Mouse (Mus musculus): Measurements from ENCODE around the gene Bcas3. TPM values are rescaled to one million over a fixed set of nuclear protein-coding genes. Genes with fewer than 3 reads are reported as not detected.

Bcas3 gene
- 100 to 1,000 TPM in 11 of 26 experiments, 10 to 100 TPM in 15; 63.0 to 170 (median 95.4) TPM for total RNA-seq (2018; cell fraction: chromatin; rRNA removed)
- total RNA-seq (2018; cell fraction: cytosol; rRNA removed) = 10 to 100 TPM; 17.4 to 34.4 (median 25.3) TPM
- 100 to 1,000 TPM in 1 of 26 experiments, 10 to 100 TPM in 25; 23.7 to 121 (median 43.4) TPM for total RNA-seq (2018; cell fraction: nucleus; rRNA removed)
- polyA plus RNA-seq (2018) = 11.9 to 28.7 TPM (median 26.9 TPM) in 3 replicates

- Histone ChIP-seq H3K4me3 (ENCODE audit: inconsistent target) (peak within 1 kb of the TSS; percentile 83), H3K36me3 (ENCODE audit: inconsistent target) (no peaks in the 10 kb centered on the region), H3K27ac (peak within 1 kb of the TSS; percentile 37), H3K79me2 (ENCODE audit: inconsistent target) (no peaks in the 10 kb centered on the region)
- WGBS (ENCODE audit: missing documents) = 0% methylated on average over 47 of the region's 47 CpGs
These were observed at the start of gene Bcas3 for GRCm38 (mm10) chr11:85352539-85353380. Gene Bcas3, plus strand, starts transcription at chr11:85353167.

GRCm38 (mm10) chr11:85306577-85307260, 46.2 kb upstream of the Bcas3 start:
- peaks cover under 1% of the 10 kb centered on the region for H3K79me2 ChIP-seq (ENCODE audit: inconsistent target)
- no peak overlapping the region for H3K27ac ChIP-seq
- 76% methylated on average over 4 of the region's 4 CpGs for WGBS (ENCODE audit: missing documents)
- H3K36me3 ChIP-seq (ENCODE audit: inconsistent target) = no peaks in the 10 kb centered on the region
- no peak overlapping the region for H3K4me3 ChIP-seq (ENCODE audit: inconsistent target)

- peaks cover 22% of the 10 kb centered on the region for H3K79me2 ChIP-seq (ENCODE audit: inconsistent target)
- WGBS (ENCODE audit: missing documents) = 65% methylated on average over 2 of the region's 2 CpGs
- no peak overlapping the region for H3K27ac ChIP-seq
- H3K4me3 ChIP-seq (ENCODE audit: inconsistent target) = no peak overlapping the region
- H3K36me3 ChIP-seq (ENCODE audit: inconsistent target) = no peaks in the 10 kb centered on the region
These were observed 44.2 kb upstream of the Bcas3 start for GRCm38 (mm10) chr11:85308799-85309198.

GRCm38 (mm10) chr11:85310407-85310712, 42.6 kb upstream of the Bcas3 start:
- peaks cover 37% of the 10 kb centered on the region for H3K79me2 ChIP-seq (ENCODE audit: inconsistent target)
- H3K27ac ChIP-seq = peak overlapping the region; percentile 78
- H3K36me3 ChIP-seq (ENCODE audit: inconsistent target) = no peaks in the 10 kb centered on the region
- 2% methylated on average over 15 of the region's 15 CpGs for WGBS (ENCODE audit: missing documents)
- H3K4me3 ChIP-seq (ENCODE audit: inconsistent target) = peak overlapping the region; percentile 53

GRCm38 (mm10) chr11:85310713-85311574, 42.0 kb upstream of the Bcas3 start, which contains the start of gene Ppm1d:
Gene Ppm1d, plus strand, starts transcription at chr11:85311244.
- 1% methylated on average over 62 of the region's 78 CpGs for WGBS (ENCODE audit: missing documents)
- Histone ChIP-seq H3K79me2 (ENCODE audit: inconsistent target) (peaks cover 43% of the 10 kb centered on the region), H3K36me3 (ENCODE audit: inconsistent target) (no peaks in the 10 kb centered on the region), H3K4me3 (ENCODE audit: inconsistent target) (peak within 1 kb of the TSS; percentile 86), H3K27ac (peak within 1 kb of the TSS; percentile 78)

- under 1% methylated on average over 54 of the region's 56 CpGs for WGBS (ENCODE audit: missing documents)
- peaks cover 52% of the 10 kb centered on the region for H3K79me2 ChIP-seq (ENCODE audit: inconsistent target)
These were observed 41.1 kb upstream of the Bcas3 start for GRCm38 (mm10) chr11:85311645-85312490.

GRCm38 (mm10) chr11:85312818-85313217, 40.1 kb upstream of the Bcas3 start:
- Histone ChIP-seq H3K27ac (no peak overlapping the region), H3K79me2 (ENCODE audit: inconsistent target) (peaks cover 62% of the 10 kb centered on the region), H3K36me3 (ENCODE audit: inconsistent target) (no peaks in the 10 kb centered on the region), H3K4me3 (ENCODE audit: inconsistent target) (peak overlapping the region; percentile 86)
- 35% methylated on average over 2 of the region's 2 CpGs for WGBS (ENCODE audit: missing documents)

More at GRCm38 (mm10) chr11:85311645-85312490, 41.1 kb upstream of the Bcas3 start:
- Histone ChIP-seq H3K27ac (peak overlapping the region; percentile 37; the same call in 1 of the 2 replicates), H3K36me3 (ENCODE audit: inconsistent target) (no peaks in the 10 kb centered on the region), H3K4me3 (ENCODE audit: inconsistent target) (peak overlapping the region; percentile 86)

GRCm38 (mm10) chr11:85313361-85313760, 39.6 kb upstream of the Bcas3 start:
- Histone ChIP-seq H3K36me3 (ENCODE audit: inconsistent target) (no peaks in the 10 kb centered on the region), H3K79me2 (ENCODE audit: inconsistent target) (peaks cover 67% of the 10 kb centered on the region), H3K4me3 (ENCODE audit: inconsistent target) (no peak overlapping the region), H3K27ac (no peak overlapping the region)
- WGBS (ENCODE audit: missing documents) = 88% methylated on average over 3 of the region's 3 CpGs

- Histone ChIP-seq H3K36me3 (ENCODE audit: inconsistent target) (no peaks in the 10 kb centered on the region), H3K79me2 (ENCODE audit: inconsistent target) (peaks cover 83% of the 10 kb centered on the region), H3K4me3 (ENCODE audit: inconsistent target) (no peak overlapping the region), H3K27ac (no peak overlapping the region)
- 32% methylated on average over 9 of the region's 9 CpGs for WGBS (ENCODE audit: missing documents)
These were observed 29.2 kb upstream of the Bcas3 start for GRCm38 (mm10) chr11:85323567-85324330.

GRCm38 (mm10) chr11:85328717-85329116, 24.2 kb upstream of the Bcas3 start:
- Histone ChIP-seq H3K4me3 (ENCODE audit: inconsistent target) (no peak overlapping the region), H3K27ac (no peak overlapping the region), H3K79me2 (ENCODE audit: inconsistent target) (peaks cover 33% of the 10 kb centered on the region), H3K36me3 (ENCODE audit: inconsistent target) (peaks cover 21% of the 10 kb centered on the region; the same call in 1 of the 2 replicates)
- WGBS (ENCODE audit: missing documents) = 90% methylated on average over 3 of the region's 3 CpGs

- Histone ChIP-seq H3K36me3 (ENCODE audit: inconsistent target) (peaks cover 21% of the 10 kb centered on the region; the same call in 1 of the 2 replicates), H3K27ac (no peak overlapping the region), H3K4me3 (ENCODE audit: inconsistent target) (no peak overlapping the region), H3K79me2 (ENCODE audit: inconsistent target) (peaks cover 30% of the 10 kb centered on the region)
- WGBS (ENCODE audit: missing documents) = 90% methylated on average over 7 of the region's 7 CpGs
These were observed 23.6 kb upstream of the Bcas3 start for GRCm38 (mm10) chr11:85329167-85329894.

GRCm38 (mm10) chr11:85334778-85335177, 18.2 kb upstream of the Bcas3 start:
- Histone ChIP-seq H3K36me3 (ENCODE audit: inconsistent target) (peaks cover 20% of the 10 kb centered on the region; the same call in 1 of the 2 replicates), H3K4me3 (ENCODE audit: inconsistent target) (no peak overlapping the region), H3K27ac (no peak overlapping the region), H3K79me2 (ENCODE audit: inconsistent target) (no peaks in the 10 kb centered on the region)
- 66% methylated on average over 4 of the region's 4 CpGs for WGBS (ENCODE audit: missing documents)

Measured in macrophage (primary cell).